Mouse (Mus musculus) left cerebral cortex, postnatal 36 days (tissue): Measurements from ENCODE around the gene Slc7a7. TPM values are rescaled to one million over a fixed set of nuclear protein-coding genes. Genes with fewer than 3 reads are reported as not detected.
A peak's percentile ranks its signal among the peaks of the same experiment; 100 is the strongest.

Experiments used
- DNase-seq, 2 experiments: peaks; one replicate each; pipeline ENCODE4 v3.0.0; 2021 to 2022; ENCODE audit warnings: low spot score in 2 of 2, mixed read lengths in 1 of 2
- intact Hi-C: fragments of 180-260 bp; cut with DNase I; formaldehyde crosslinking; loops from one replicate; pipeline ENCODE4 v1.15.1; 2025
- total RNA-seq, 2 experiments: library from RNA; stranded (reverse); gene quantifications; 2 replicates each; pipeline ENCODE4 v1.2.3; 2021

Gene Slc7a7
- total RNA-seq = 1 to 10 TPM; 1.9 TPM

GRCm38 (mm10) chr14:54417623-54418081, at the start of gene Slc7a7:
TSS of gene Slc7a7 (minus strand) at chr14:54417780.
- intact Hi-C loops = no loop called here
- no peak for DNase-seq

GRCm38 (mm10) chr14:54464293-54465005, 46.9 kb upstream of the Slc7a7 start:
- DNase-seq = no peak
- intact Hi-C loops = loop anchor here (10.0 kb wide), 1 partner anchor 50 kb away; the partner anchor contains the start of gene Prmt5

GRCm38 (mm10) chr14:54463959-54464292, 46.3 kb upstream of the Slc7a7 start, which contains the start of gene Lrp10:
TSS of gene Lrp10 (plus strand) at chr14:54464137.
- DNase-seq = peak; percentile 85 to 86
- intact Hi-C loops = loop anchor here (10.0 kb wide), 1 partner anchor 51 kb away; the partner anchor contains the start of gene Prmt5

- intact Hi-C loops = loop anchor here (10.0 kb wide), 1 partner anchor 51 kb away; the partner anchor contains the start of gene Prmt5
- DNase-seq = no peak
Measured at GRCm38 (mm10) chr14:54463108-54463958, 45.8 kb upstream of the Slc7a7 start.

GRCm38 (mm10) chr14:54462146-54462545, 44.6 kb upstream of the Slc7a7 start:
- DNase-seq = no peak
- intact Hi-C loops = loop anchor here (10.0 kb wide), 1 partner anchor 53 kb away; the partner anchor contains the start of gene Prmt5

DNA sequence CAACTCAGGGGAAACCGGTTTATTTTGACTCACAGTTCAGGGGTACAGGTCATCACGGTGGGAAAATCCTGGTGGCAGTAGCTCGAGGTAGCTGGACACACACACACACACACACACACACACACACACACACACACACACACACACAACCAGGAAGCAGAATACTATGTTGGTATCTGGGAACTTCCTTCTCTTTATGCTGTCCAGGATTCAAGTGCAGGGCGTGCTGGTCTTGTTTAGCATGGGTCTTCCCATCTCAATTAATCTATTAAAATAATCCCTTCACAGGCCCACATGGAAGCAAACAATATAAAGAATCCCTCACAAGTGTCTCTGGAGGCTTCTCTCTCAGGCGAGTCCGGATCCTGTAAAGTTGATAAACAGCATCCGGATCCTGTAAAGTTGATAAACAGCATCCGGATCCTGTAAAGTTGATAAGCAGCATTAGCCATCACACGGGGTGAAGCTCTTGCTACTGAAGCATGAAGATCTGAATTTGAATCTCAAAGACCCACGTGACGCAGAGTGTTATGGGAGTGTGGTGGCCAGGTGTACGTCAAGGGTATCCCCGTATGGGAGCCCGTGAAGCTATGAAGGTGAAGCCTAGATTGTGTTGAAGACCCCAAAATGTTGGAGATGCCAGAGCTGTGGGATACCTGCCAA, 40.5 kb upstream of the Slc7a7 start:
- intact Hi-C loops = no loop called here
- DNase-seq = no peak

DNA sequence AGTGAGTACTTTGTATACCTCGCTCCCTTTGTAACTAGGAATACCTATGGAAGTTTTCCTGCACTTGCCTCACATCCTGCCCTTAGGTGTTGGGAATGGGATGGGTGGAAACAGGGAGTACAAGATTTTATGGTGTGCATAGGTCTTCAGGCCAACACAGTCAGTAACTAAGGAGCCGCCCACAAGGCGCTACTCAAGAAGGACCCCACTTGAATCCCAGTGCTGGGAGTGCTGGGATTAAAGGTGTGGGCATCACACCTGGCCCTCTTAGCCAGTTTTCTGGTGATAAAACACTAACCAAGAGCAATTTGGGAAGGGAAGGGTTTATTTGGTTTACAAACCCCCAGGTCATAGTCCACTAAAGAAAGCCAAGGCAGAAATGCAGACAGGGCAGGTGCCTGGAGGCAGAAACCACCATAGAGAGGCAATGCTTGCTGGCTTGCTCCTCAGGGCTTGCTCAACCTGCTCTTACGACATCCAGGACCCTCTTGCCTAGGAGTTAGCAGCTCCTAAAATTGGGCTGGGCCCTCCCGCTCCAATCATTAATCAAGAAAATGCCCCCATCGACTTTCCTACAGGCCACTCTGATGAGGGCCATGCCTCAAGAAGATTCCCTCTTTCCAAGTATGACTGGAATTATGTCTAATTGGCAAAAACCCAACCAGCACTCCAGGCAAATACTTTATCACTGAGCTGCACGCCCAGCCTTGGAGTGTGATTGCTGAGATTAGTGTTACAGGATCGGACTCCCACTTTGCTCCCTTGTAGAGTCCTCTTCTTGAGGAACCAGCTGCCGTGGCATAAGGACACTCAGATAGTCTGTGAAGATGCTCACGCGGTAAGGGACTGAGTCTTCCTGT, 37.3 kb upstream of the Slc7a7 start:
- DNase-seq = no peak

GRCm38 (mm10) chr14:54453566-54453965, 36.0 kb upstream of the Slc7a7 start:
- intact Hi-C loops = no loop called here
- DNase-seq = no peak

More for the DNA sequence above, 37.3 kb upstream of the Slc7a7 start:
- intact Hi-C loops = no loop called here

GRCm38 (mm10) chr14:54445476-54445875, 27.9 kb upstream of the Slc7a7 start:
- DNase-seq = no peak
- intact Hi-C loops = loop anchor here (5.0 kb wide), 1 partner anchor 218 kb away; no protein-coding TSS in a partner anchor

DNA sequence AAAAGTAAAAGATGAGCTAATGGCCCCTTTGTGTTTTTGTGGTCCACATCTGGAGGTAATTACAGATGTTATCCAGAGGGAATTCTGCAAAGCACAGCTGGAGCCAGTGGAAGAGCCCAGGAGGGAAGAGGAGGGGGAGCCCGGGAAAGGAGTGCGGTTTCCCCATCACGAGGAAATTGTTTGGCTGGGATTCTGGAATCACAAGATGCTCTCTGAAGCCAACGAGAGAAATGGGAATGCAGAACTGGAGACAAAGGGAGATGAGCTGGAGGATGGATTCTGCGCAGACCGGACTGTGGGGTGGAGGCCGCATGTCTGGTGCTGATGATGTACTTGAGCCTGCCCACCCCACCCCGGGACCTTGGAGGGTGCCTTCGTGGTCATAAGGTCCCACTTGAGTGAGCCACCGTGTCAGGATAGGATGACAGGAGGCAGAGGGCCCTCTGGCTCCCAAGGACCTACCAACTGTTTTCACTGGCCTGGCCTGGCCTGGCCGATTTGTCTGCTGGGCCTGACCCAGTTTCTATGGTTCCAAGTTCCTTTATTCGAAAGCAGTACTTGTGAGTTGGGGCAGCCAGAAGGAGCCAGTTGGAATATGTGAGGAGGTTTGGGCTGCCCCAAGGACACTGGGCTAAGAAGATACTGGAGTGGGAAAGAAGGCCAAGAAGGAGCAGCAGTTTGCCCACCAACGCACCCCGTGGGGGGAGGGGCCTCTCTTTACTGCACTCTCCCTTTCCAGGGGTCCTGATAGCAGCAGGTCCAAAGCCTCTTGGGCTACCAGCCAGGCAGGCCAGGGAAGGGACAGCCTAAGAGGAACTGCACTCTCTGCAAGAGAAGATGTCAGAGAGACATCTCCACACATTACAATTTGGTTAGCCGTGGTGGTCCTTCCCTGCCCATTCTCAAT, 26.4 kb upstream of the Slc7a7 start:
- no peak for DNase-seq
- intact Hi-C loops = no loop called here

DNA sequence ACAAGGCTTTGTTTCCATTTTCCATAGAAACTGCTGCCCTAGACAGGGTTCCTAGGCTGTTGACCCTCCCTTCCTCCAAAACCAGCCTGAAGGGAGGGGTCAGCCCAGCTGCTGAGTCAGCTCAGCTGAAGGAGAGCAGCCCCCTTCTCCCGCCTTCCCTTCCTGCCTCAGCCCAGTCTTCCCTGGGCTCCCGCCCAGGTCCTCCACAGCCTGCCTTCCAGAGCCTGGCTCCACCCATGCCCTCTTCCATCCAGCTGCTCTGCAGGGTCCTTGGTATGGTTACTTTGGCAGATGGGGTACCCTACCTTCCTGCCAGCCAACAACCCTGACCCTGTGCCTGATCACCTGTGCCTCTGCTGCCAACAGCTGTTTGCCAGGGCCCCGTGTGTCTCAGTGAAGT, 25.6 kb upstream of the Slc7a7 start:
- no peak for DNase-seq
- intact Hi-C loops = no loop called here

- intact Hi-C loops = no loop called here
- no peak for DNase-seq
Measured at GRCm38 (mm10) chr14:54442548-54442947, 25.0 kb upstream of the Slc7a7 start.

GRCm38 (mm10) chr14:54441365-54441764, 23.8 kb upstream of the Slc7a7 start:
- intact Hi-C loops = no loop called here
- no peak for DNase-seq

DNA sequence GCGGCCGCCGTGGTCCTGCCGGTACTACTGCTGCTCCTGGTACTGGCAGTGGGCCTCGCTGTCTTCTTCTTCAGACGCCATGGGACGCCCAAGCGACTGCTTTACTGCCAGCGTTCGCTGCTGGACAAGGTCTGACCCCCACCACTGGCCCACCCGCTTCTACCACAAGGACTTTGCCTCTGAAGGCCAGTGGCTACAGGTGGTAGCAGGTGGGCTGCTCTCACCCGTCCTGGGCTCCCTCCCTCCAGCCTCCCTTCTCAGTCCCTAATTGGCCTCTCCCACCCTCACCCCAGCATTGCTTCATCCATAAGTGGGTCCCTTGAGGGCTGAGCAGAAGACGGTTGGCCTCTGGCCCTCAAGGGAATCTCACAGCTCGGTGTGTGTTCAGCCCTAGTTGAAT, 23.0 kb upstream of the Slc7a7 start:
- intact Hi-C loops = no loop called here
- no peak for DNase-seq

GRCm38 (mm10) chr14:54439610-54440009, 22.0 kb upstream of the Slc7a7 start:
- intact Hi-C loops = no loop called here

GRCm38 (mm10) chr14:54439155-54439554, 21.6 kb upstream of the Slc7a7 start:
- intact Hi-C loops = no loop called here
- DNase-seq = no peak

More at GRCm38 (mm10) chr14:54439610-54440009, 22.0 kb upstream of the Slc7a7 start:
- DNase-seq = no peak

DNA sequence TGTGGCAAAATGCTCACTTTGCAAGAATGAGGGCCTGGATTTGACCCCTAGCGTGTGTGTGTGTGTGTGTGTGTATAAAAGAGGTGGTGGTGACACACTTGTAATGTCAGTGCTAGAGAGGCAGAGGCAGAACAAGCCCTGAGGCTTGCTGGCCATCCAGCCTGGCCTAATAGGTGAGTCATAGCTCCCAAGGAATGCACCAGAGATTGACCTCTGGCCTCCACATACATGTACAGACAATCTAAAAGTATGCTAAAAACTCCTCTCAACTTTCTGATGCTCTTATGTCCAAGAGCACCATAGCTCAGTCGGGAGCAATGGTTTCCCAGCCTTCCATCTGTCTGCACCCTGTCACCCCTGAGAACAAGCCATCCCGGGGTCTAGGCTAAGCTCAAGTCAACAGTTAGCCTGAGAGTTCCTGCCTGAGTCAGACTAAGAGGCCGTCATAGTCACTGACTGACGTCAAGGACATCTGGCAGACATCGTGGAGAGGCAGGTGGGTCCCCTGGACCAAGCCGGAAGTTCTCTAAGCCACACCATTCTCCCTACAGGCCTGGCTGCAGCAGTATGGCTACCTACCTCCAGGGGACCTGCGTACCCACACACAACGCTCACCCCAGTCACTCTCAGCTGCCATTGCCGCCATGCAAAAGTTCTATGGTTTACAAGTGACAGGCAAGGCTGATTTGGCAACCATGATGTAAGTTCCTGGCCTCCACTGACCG, 17.8 kb upstream of the Slc7a7 start:
- no peak for DNase-seq
- intact Hi-C loops = no loop called here
